ENCODE assay signal across 9 mouse cellular contexts in the genomic region with DNA sequence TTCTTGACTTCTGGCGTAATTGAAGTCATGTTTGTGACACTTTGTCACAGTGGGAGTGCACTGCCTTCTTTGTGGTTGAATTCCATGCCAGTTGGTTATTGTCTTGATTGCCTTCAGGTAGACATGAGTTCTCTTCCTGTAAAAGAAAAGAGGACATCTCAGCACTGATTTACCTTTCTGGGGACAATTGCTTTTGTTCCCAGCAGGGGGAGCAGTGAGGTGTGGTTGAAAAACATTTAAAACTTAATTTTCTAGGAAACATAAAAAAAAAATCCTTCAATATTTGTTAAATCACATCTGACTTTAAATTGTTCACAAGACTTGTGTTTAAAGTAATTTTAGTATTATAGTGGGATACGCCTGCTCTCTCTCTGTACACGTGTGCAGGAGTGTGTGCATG. TPM values are rescaled to one million over a fixed set of nuclear protein-coding genes. Genes with fewer than 3 reads are reported as not detected.
A peak's percentile ranks its signal among the peaks of the same experiment; 100 is the strongest.
DNase-seq lines count a peak whose midpoint lies in the region; ATAC-seq and TF ChIP-seq lines count a peak whose summit lies in the region.
"Had no signal": no experiment of that assay in that cellular context is flagged by ENCODE, and none has a peak within 500 bp of the region (broad histone marks: within the 10 kb centered on the region; RNA-seq: fewer than 3 reads in every experiment).

No protein-coding gene starts in this region.

- H3K9ac ChIP-seq in hindbrain, embryonic 14.5 days, result no peak overlapping the region
- no peak overlapping the region for H3K9ac ChIP-seq in midbrain, embryonic 14.5 days (replicated peaks; ENCODE audit: low read length)
- no peak overlapping the region for H3K9ac ChIP-seq in midbrain, embryonic 13.5 days (replicated peaks)
- H3K9ac ChIP-seq: limb, embryonic 12.5 days had no signal

- no peak for ATAC-seq in hindbrain, embryonic 14.5 days (ENCODE audit: low FRiP score)
- ATAC-seq in midbrain, embryonic 14.5 days (ENCODE audit: low FRiP score, low TSS enrichment), result no peak
- no peak for ATAC-seq in midbrain, embryonic 13.5 days
- no peak for ATAC-seq in Patski

- no peak overlapping the region for H3K4me2 ChIP-seq in hindbrain, embryonic 14.5 days (replicated peaks)
- no peak overlapping the region for H3K4me2 ChIP-seq in midbrain, embryonic 14.5 days (ENCODE audit: low read length)
- no peak overlapping the region for H3K4me2 ChIP-seq in midbrain, embryonic 13.5 days (replicated peaks)
- H3K4me2 ChIP-seq: heart, embryonic 11.5 days; limb, embryonic 12.5 days had no signal

- no peak overlapping the region for H3K27ac ChIP-seq in hindbrain, embryonic 14.5 days
- no peak overlapping the region for H3K27ac ChIP-seq in hindbrain, embryonic 10.5 days
- no peak overlapping the region for H3K27ac ChIP-seq in midbrain, embryonic 14.5 days (replicated peaks; ENCODE audit: low read depth, low read length)
- H3K27ac ChIP-seq in midbrain, embryonic 13.5 days, result no peak overlapping the region
- H3K27ac ChIP-seq: limb, embryonic 12.5 days had no signal

- H3K36me3 ChIP-seq in hindbrain, embryonic 14.5 days (replicated peaks; ENCODE audit: control insufficient read depth, insufficient read depth), result peaks cover 53% of the 10 kb centered on the region
- peaks cover 85% of the 10 kb centered on the region for H3K36me3 ChIP-seq in hindbrain, embryonic 10.5 days
- H3K36me3 ChIP-seq in midbrain, embryonic 14.5 days (ENCODE audit: control insufficient read depth, insufficient read depth, low read length), result peaks cover 53% of the 10 kb centered on the region
- peaks cover 53% of the 10 kb centered on the region for H3K36me3 ChIP-seq in midbrain, embryonic 13.5 days

- no peak overlapping the region for H3K4me3 ChIP-seq in hindbrain, embryonic 14.5 days (replicated peaks; ENCODE audit: low read length)
- H3K4me3 ChIP-seq in hindbrain, embryonic 10.5 days, result no peak overlapping the region
- no peak overlapping the region for H3K4me3 ChIP-seq in midbrain, embryonic 14.5 days (replicated peaks; ENCODE audit: low read depth, low read length)
- H3K4me3 ChIP-seq in midbrain, embryonic 13.5 days (replicated peaks), result no peak overlapping the region
- H3K4me3 ChIP-seq: limb, embryonic 12.5 days had no signal

- TF ChIP-seq CTCF in Patski (IDR thresholded peaks at IDR 0.05), result peak; percentile 61

- POLR2A ChIA-PET in Patski (lab: Charles Lee), result no interaction called here

- no peaks in the 10 kb centered on the region for H3K27me3 ChIP-seq in hindbrain, embryonic 14.5 days (ENCODE audit: control insufficient read depth, insufficient read depth, low read length)
- no peaks in the 10 kb centered on the region for H3K27me3 ChIP-seq in hindbrain, embryonic 10.5 days (ENCODE audit: insufficient read depth, poor library complexity, severe bottlenecking)
- no peaks in the 10 kb centered on the region for H3K27me3 ChIP-seq in midbrain, embryonic 14.5 days (ENCODE audit: control insufficient read depth, insufficient read depth, low read length)
- no peaks in the 10 kb centered on the region for H3K27me3 ChIP-seq in midbrain, embryonic 13.5 days
- H3K27me3 ChIP-seq in Patski, result no peaks in the 10 kb centered on the region
- H3K27me3 ChIP-seq: limb, embryonic 12.5 days had no signal

- CTCF ChIA-PET in Patski (lab: Charles Lee), result interaction anchor here (0.7 to 1.5 kb wide), 3 partner anchors 17 to 194 kb away, joined by 3 to 4 read pairs (median 4); a partner anchor contains a TSS

- in situ Hi-C loops in Patski (cut with MboI; ENCODE audit: low pct_unique_long_range_greater_than_20kb), result no loop called here

- H3K4me1 ChIP-seq in hindbrain, embryonic 14.5 days (replicated peaks; ENCODE audit: control insufficient read depth, insufficient read depth, low read length), result no peaks in the 10 kb centered on the region
- peaks cover 6% of the 10 kb centered on the region; the same call in 1 of the 2 replicates for H3K4me1 ChIP-seq in hindbrain, embryonic 10.5 days (replicated peaks)
- H3K4me1 ChIP-seq in midbrain, embryonic 14.5 days (ENCODE audit: control insufficient read depth, insufficient read depth, low read length), result no peaks in the 10 kb centered on the region
- H3K4me1 ChIP-seq in midbrain, embryonic 13.5 days (replicated peaks), result no peaks in the 10 kb centered on the region
- H3K4me1 ChIP-seq: limb, embryonic 12.5 days had no signal

- H3K9me3 ChIP-seq in hindbrain, embryonic 14.5 days (ENCODE audit: control insufficient read depth, low read length), result no peaks in the 10 kb centered on the region
- H3K9me3 ChIP-seq in hindbrain, embryonic 10.5 days, result no peaks in the 10 kb centered on the region
- no peaks in the 10 kb centered on the region for H3K9me3 ChIP-seq in midbrain, embryonic 14.5 days (ENCODE audit: control insufficient read depth, low read length)
- H3K9me3 ChIP-seq in midbrain, embryonic 13.5 days, result no peaks in the 10 kb centered on the region
- H3K9me3 ChIP-seq: limb, embryonic 12.5 days had no signal

- DNase-seq in hindbrain, embryonic 14.5 days (ENCODE audit: low spot score), result peak; percentile 38
- DNase-seq in hindbrain, embryonic 10.5 days (ENCODE audit: low spot score), result no peak
- DNase-seq in midbrain, embryonic 14.5 days, result peak; percentile 45
- DNase-seq in Patski (ENCODE audit: low read depth, low spot score), result no peak
- peak; percentile 39 for DNase-seq in thymus, postnatal 14 days
- DNase-seq in spleen, postnatal 14 days (ENCODE audit: low spot score in 2 of 2), result no peak

- 75% methylated on average over 3 of the region's 3 CpGs for WGBS in hindbrain, embryonic 14.5 days
- 83% methylated on average over 3 of the region's 3 CpGs for WGBS in hindbrain, embryonic 10.5 days
- 82% methylated on average over 3 of the region's 3 CpGs for WGBS in midbrain, embryonic 14.5 days
- WGBS in midbrain, embryonic 13.5 days, result 77% methylated on average over 3 of the region's 3 CpGs

RNA-seq across cellular contexts. Expression of a gene that starts 52.7 kb away (rescaled TPM):
- 534 and 568 TPM in 2 replicates for polyA plus RNA-seq in hindbrain, embryonic 14.5 days (2014; fragmentation: Nextera tagmentation; extraction: Ambion mirVana)
- polyA plus RNA-seq in hindbrain, embryonic 10.5 days (2016; fragmentation: Nextera tagmentation; extraction: Ambion mirVana), result 349 and 385 TPM in 2 replicates
- polyA plus RNA-seq in midbrain, embryonic 14.5 days (2014; fragmentation: Nextera tagmentation; extraction: Ambion mirVana), result 528 and 574 TPM in 2 replicates
- 513 and 524 TPM in 2 replicates for polyA plus RNA-seq in midbrain, embryonic 13.5 days (2015; fragmentation: Nextera tagmentation; extraction: Ambion mirVana)
- 224 TPM for polyA plus RNA-seq in Patski (2021)

Comparison
In these comparisons a context has a peak if more than half of its experiments do, and no peak if none do; other contexts are left out.
1. DNase-seq: peak in hindbrain, embryonic 14.5 days (single experiment), midbrain, embryonic 14.5 days (single experiment) and thymus, postnatal 14 days (single experiment); none in hindbrain, embryonic 10.5 days (single experiment), Patski (single experiment) and spleen, postnatal 14 days (0 of 2).